Mouse (Mus musculus) urinary bladder, postnatal 25 days (tissue): Measurements from ENCODE around the gene Tmcc1.

Experiments used
- DNase-seq: peaks from one replicate; pipeline ENCODE4 v3.0.0; 2022; ENCODE audit warnings: low spot score

Gene Tmcc1

GRCm38 (mm10) chr6:116013687-116014086 lies 179.6 kb downstream of the Tmcc1 start:
- no peak for DNase-seq

- DNase-seq: peak; percentile 84
Measured at GRCm38 (mm10) chr6:116010541-116010940, 182.7 kb downstream of the Tmcc1 start.

GRCm38 (mm10) chr6:116009426-116009825 lies 183.9 kb downstream of the Tmcc1 start:
- no peak for DNase-seq

GRCm38 (mm10) chr6:116007561-116008173 lies 185.6 kb downstream of the Tmcc1 start:
- peak; percentile 73 for DNase-seq

- DNase-seq: no peak
Measured at GRCm38 (mm10) chr6:116006731-116007130, 186.6 kb downstream of the Tmcc1 start.

GRCm38 (mm10) chr6:116005959-116006288 lies 187.4 kb downstream of the Tmcc1 start:
- DNase-seq: no peak

GRCm38 (mm10) chr6:116005275-116005958 lies 187.9 kb downstream of the Tmcc1 start:
- no peak for DNase-seq

- no peak for DNase-seq
Measured at GRCm38 (mm10) chr6:116004716-116005115, 188.6 kb downstream of the Tmcc1 start.

GRCm38 (mm10) chr6:116004069-116004468 lies 189.2 kb downstream of the Tmcc1 start:
- no peak for DNase-seq

GRCm38 (mm10) chr6:116003516-116003915 lies 189.8 kb downstream of the Tmcc1 start:
- DNase-seq: no peak

- no peak for DNase-seq
Measured at GRCm38 (mm10) chr6:116002311-116003104, 190.8 kb downstream of the Tmcc1 start.

GRCm38 (mm10) chr6:116000851-116001250 lies 192.4 kb downstream of the Tmcc1 start:
- no peak for DNase-seq

GRCm38 (mm10) chr6:115999227-115999626 lies 194.1 kb downstream of the Tmcc1 start:
- DNase-seq: no peak

GRCm38 (mm10) chr6:115998758-115999157 lies 194.5 kb downstream of the Tmcc1 start:
- DNase-seq: no peak

- no peak for DNase-seq
Measured at GRCm38 (mm10) chr6:115997726-115998311, 195.5 kb downstream of the Tmcc1 start.

- DNase-seq: no peak
Measured at GRCm38 (mm10) chr6:115996171-115996851, 197.0 kb downstream of the Tmcc1 start.

- no peak for DNase-seq
Measured at GRCm38 (mm10) chr6:115995531-115995941, 197.8 kb downstream of the Tmcc1 start.

GRCm38 (mm10) chr6:115994877-115995520 lies 198.3 kb downstream of the Tmcc1 start, which contains the start of gene Plxnd1:
Plxnd1 (minus strand) TSS chr6:115995005.
- peak; percentile 95 for DNase-seq

GRCm38 (mm10) chr6:115994146-115994876 lies 199.0 kb downstream of the Tmcc1 start:
- peak; percentile 25 for DNase-seq

GRCm38 (mm10) chr6:115993463-115994145 lies 199.7 kb downstream of the Tmcc1 start:
- no peak for DNase-seq
